Mouse (Mus musculus) hematopoietic stem cell, adult 5-6 weeks (primary cell): ENCODE results near the gene Gpr61. TPM values are rescaled to one million over a fixed set of nuclear protein-coding genes. Genes with fewer than 3 reads are reported as not detected.

ENCODE experiments used
- ATAC-seq, 2 experiments: fragments of 125-278 bp in 1 of 2; replicated peaks in 1 of 2; 2 replicates each; pipeline ENCODE4 v1.8.0; 2016 to 2017; ENCODE audit warnings: inconsistent platforms in 2 of 2, mild to moderate bottlenecking in 2 of 2, moderate number of reproducible peaks in 2 of 2, low read depth in 1 of 2, moderate TSS enrichment in 1 of 2; ENCODE audit not compliant: low FRiP score in 2 of 2, poor library complexity in 2 of 2, severe bottlenecking in 2 of 2, insufficient read depth in 1 of 2, low TSS enrichment in 1 of 2
- total RNA-seq: library from RNA; stranded (forward); fragments of 172-1452, 232-1000 nt; gene quantifications from 2 replicates; pipeline ENCODE4 v1.2.3, GENCODE M21; 2017

Gene Gpr61
- total RNA-seq, 1 experiment from 2014 or later = not detected

DNA sequence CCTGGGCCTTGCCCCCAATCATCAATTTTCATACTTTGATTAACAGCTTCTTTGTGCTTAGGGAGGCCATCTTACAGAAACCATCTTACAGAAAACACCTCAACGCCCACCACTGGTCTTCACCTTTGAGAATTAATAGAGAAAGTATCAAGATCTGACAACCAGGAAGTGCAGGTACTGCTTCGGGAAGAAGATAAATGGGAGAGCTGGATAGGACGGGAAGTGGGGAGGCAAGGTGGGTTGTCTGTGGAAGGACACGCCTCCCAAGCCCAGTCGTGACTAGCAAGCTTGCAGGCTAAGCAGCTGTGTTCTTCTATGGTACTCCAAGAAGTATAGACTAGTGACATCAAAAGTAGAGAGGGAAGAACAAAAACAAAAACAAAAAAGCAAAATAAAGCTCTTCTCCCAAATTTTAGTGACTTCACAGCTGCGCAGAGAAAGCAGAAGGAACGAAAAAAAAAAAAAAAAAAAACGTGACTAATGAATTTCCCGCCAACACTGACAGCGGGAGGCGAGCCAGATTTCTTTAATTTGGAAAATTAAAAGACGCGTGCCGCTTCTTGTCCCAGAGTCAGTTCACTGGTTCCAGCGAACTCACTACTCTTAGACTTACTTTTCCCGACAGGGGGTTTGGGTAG lies 30.9 kb upstream of the Gpr61 start:
- ATAC-seq = 0 out of 4 replicates have a peak, but pooled peaks of 1 of the 2 experiments have one; percentile 20

DNA sequence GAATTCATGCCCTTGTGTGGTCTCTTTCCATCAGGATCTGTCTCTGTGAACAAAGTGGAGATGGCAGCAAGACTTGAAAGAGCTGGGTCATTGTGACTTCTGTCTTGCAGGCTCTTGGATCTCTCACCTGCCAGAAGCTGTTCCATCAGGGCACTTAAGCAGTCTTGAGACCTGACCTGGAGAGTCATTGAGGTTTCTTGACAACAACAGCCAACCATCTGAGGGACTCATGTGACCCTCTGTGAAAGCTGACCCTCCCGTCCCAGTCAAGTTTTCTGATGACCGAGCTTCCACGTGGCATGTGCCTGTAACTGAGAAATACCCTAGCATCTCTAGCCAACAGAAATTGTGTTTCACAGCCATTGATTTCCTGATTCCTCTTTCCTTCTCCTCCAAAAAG lies 30.1 kb upstream of the Gpr61 start:
- ATAC-seq = no peak

DNA sequence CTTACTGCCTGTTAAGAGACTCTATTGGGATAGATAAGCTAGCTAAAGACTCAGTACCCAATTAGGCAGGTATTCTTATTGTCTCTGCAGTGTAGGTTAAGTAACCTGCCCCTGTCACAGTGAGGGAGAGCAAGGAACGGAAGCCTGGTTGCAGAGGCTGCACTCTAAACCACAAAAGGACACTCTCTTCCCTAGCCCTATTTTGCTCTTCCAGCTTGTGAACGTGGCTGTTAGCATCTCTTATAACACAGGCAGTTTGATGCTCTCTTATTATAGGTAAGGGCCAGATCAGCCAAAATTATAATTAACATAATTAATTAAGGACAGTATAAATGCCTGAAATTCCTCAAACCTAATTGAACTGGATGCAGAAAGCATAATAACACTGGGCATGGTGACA lies 25.8 kb upstream of the Gpr61 start:
- ATAC-seq = no peak

DNA sequence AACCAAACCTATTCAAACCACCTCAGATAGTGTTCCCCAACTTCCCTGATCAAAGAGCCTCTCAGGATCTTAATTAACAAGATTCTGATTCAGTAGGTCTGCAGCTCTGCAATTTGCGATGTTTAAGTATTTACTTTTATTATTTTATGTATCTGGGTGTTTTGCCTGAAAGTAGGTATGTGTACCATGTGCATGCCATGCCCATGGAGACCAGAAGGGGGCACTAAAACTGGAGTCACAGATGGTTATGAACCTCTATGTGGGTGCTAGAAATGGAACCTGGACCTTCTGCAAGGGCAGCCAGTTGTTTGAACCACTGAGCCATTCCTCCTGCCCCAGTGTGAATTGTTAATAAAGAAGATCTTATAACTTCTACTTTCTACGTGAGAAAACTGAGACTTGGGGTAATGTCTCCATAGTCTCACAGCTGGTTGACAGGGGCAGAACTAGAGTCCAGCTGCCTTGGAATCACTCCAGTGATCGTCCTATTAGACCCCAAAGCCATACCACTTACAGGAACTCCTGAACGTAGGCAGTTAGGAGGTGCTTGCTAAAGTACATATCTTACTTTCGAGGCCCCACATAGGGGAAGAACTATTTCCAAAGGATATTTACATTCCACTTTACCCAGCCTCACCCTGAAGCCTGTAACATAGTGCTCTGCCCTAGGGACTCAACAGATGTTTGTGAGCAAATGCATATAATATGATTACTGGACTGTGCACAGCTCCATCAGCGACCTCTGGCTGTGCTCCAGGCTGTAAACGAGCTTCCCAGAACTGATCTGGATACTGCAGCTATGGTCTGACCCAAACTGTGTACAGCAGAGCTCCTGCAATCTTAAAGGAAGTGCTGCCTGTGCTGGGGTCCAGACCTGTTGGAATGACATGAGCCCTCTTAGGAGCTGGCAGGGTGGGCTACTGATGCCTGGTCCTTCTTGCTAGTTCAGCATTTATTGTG lies 24.4 kb upstream of the Gpr61 start:
- ATAC-seq = no peak

DNA sequence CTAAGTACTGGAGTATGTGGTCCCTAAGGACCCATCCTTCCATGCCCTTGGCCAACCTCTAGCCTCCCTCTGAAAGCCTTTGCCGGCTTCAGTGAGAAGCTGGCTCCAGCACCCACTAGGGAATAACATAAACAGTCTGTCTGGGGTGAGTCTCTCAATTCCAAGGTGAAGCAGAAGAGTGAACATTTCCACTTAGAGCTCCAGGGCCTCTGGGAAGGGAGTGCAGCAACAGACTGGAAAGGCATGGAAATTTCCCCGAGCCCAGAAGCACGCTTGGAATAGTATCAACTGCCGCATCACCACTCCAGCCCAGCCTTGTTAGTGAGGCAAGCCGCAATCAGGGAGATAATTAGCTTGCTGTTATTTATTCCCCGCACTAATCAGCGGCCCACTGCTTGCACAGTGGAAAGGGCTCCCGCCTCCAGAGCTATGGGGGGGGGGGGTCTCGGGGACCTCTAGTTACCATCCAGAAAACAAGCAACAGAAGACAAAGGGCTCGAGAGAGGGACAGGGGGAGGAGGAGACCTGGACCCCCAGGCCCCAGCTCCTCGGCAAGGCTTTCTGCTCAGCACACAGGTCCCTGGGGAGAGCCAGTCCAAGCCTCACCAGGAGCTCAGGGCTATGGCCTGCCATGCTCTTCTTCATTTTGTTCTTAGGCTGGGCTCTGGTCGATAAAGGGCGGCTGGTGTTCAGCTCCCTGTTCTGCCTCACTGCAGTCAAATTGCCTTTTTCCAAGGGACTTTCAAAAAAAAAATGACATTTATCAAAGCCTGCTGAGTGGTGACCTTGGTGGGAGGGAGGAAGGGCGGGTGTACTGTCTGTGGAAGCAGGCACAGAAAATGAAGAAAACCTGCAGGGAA lies 20.2 kb upstream of the Gpr61 start:
- ATAC-seq = no peak

DNA sequence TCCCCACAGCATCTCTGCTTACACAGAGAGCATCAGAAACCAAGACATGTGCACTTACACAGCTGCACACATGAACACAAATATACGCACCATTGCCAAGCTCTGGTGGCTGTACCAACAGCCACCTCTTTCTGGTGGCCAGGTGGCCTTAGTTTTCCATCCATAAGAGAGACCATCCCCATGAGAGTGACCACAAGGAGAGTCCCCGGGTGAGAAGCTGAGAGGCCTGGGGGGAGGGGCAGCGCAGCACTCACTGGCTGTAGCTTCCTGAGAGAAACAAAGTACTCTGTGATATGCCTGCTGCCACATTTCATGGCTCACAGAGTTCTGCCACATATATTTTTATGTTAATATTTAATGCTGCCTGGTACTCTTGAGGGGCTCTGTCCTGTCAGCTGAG lies 14.5 kb upstream of the Gpr61 start:
- ATAC-seq = no peak

DNA sequence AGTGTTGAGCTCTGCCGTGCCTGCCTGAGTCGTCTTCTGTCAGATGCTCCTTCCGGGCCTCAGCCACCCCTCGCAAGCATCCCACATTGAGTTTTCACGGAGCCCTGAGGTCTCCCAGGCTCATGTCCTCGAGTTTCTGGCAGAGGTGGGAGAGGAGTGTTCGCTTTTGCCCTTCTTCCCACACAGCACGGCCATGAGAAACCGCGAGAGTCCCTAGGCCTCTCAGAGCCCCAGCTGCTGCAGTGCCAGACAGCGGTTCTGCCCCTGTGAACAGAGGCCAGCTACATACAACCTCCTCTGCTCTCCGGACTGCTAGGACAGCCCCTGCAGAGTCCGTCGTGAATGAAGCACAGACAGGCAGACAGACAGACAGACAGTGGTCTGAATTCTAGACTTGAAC lies 12.8 kb upstream of the Gpr61 start:
- no peak for ATAC-seq

DNA sequence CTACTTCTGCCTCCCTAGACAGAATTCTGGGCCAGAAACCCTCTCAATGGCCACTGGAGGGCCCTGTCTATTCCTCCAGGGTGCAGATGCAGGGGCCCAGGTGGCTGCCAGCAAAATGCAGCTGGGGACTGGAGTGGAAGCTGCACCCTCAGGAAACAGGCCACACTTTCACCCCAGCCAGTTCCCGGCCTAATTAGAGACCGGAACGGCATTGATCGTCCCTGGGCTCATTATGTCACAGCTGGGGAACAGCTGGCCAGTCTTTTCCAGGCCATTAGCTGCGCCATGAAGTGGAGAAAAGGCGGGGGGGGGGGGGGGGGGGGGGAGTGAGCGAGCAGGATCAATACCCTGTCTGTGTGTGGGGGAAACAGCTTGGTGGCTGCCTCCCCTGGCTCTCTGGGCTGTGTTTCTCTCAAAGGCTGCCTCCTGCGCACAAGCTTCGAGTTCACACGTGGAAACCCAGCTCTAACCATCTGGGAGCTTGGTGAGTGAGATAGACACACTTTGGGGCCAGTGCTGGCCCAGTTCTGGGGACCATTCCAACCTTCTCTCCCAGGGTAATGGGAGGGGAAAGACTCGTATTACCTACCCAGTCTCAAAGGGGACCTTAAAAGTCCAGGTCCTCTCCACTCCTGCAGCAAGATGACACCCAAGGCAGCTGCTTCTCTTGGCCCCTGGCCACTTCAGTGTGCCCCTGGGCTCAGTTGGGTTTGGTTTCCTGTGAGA lies 12.0 kb upstream of the Gpr61 start:
- ATAC-seq = peak in 1 of 2 experiments; percentile 51; a peak in 1 of 4 replicates

DNA sequence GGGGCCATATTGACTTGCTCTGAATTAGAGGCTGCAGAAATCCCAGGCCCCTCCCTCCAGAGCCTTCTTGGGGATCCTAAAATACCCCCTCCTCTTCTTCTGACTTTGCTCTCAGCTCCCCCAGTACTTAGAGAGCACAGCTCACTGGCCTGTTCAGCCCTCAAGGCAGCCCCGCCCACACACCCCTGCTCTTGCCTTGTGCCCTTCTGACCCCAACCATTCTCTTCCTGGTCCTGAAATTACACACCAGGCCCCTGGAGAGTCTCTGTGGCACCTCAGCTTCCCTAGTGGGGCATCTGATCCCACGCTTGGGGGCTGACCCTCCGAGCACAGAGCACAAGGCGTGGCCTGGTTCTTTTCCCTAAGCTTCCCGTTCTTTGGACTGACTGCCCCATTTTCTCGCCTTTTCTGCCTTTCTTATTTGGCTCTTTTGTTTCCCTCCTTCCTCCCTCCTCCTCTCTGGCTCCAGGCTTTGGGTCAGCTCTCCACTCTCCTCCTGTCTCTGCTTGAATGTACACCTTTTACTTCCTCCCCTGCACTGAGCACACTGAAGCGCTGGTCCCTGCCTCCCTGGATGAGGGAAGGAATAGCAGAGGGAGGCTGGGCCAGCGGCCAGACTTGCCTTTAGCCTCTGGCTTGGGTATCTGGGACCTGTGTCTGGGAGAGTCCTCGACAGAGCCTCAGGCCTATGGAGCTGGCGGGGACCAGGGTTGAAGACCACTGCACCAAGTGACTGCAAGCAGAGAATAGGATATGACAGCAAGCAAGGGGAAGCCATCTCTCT lies 11.0 kb upstream of the Gpr61 start:
- no peak for ATAC-seq

DNA sequence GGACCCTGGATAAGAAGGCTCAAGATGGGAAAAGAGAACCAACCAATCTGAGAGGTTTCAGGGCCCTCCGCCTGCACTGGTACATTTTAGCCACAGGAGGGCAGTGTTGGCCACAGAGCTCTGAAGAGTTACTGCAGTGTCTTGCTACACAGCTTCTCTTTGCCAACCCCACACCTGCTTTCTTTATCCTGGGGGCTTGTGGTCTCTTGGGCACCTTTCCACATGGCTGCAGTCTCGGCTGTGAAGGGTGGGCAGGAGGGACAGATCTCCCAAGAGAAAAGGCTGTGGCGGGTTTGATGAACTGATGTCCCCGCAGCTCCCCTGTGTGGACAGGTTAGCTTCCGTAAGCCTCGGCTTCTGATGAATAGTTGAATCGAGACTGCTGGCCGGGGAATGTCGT lies 10.1 kb upstream of the Gpr61 start:
- peak; percentile 68 to 85; a peak in 3 of 4 replicates for ATAC-seq

DNA sequence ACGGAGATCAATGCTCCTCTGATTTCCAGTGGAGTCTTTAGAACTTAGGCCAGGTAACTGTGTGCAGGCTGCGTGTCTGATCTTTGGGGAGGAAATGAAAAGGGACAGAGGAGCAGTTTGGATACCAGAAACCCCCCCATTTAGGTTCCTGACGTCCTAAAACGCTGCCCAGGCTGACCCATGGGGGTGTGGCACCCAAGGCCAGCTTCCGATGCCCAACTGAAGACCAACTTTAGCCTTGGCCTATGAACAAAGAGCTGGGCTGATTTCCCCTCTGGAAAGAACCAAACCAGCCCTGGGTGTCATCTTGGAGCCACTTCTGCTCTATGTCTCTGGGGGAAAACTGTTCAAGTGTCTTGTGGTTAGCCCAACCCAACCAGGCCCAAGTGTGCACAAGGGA lies 9.4 kb upstream of the Gpr61 start:
- no peak for ATAC-seq

DNA sequence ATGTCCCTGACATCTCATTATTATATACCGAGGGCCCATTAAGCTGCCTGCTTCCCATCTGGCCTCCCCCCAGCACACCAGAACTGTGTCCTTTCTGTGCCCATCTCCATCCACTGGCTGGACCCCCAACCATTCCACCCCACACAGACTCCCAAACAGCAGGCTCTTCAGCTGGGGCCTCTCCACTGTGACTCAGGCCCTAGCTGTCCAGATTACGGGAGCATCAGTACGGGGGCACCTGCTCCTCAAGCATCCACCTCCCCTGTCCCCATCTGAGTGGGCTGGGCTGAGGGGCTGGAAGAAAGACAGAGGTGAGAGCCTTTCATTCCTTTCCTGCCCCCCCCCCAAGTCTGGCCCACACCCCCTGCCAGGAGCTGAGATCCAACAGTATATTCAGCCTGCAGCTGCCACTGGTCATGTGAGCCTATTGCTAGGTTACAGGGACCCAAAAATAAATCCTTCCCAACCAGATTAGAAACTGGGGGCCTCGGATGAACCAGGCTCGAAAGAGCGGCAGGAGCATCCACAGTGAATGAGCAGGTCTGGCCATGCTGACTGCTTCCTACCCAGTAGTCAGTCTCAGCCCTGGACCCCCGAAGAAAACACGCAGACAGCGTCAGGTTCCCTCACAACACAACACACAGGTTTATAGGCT lies 3.8 kb upstream of the Gpr61 start:
- no peak for ATAC-seq

DNA sequence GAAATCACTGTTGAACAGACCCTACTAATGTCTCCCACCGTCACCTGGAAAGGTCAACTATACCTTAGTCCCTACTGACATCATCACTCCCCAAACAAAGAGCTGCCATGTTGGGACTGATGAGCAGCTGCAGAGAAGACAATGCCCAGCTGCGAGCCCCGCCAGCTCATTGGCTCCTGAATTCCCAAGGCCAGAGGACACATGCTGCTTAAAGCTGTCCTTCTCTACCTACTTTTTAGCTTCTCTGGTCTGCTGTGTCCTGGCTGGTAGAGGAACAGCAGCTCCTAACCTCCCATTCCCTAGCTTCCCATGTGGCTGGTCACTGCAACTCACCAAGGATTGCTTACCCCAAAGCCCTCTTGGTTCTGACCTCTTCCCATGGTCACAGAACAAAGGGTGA lies 2.4 kb downstream of the Gpr61 start:
- no peak for ATAC-seq

DNA sequence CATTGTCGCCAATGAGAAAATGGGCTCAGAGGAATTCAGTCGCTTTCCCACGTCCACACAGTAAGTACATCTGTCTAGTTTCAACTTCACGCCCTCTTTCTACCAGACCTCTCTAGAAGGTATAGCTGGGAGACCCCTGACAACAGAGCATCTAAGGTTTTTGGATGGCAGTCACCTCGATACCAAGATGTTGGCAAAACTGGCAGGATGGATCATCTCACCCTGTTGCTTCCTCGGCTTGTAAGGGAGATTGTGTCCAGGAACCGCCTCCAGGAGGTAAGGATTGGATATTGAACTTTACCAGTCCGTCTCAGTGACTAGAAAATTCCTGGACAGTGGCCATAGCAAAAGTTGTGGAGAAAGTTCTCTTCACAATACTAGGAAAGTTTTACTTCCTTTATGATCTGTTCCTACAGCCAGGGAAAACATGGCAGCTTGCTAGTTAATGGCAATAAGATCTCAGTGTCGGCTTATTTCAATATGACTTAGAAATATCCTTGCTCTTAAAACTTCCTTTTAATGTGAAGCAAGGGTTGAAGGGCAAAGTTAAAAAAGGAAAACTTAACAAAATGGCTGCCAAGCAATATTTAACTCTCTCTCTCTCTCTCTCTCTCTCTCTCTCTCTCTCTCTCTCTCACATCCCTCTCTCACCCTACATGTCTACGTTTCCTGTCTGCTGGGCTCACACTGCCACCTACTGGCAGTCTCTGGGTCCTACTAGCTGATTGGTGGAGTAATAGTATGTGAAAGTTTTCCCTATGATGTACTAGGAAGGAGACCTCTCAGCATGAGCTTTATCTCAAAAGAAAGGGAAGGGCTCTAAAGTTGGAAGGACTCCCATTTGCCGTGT lies 7.1 kb downstream of the Gpr61 start:
- peak; percentile 51 to 64; a peak in 3 of 4 replicates for ATAC-seq

DNA sequence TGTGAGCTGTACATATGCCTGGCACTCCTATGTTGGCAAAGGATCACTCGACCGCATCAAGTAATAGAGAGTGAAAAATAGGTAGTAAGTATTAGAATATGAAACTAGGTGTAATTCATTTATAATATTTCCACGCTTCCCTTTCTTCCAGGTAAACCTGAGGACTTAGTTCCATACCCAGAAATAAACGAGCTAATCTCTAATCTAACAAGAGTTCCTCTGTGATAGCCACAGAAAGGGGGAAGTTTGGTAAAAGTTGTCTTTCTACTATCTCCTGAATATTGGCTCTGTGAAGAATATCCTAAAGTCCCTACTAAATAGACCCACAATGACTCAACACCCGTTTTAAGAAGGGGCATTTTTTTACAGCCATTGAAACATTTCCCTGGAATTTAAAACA lies 8.0 kb downstream of the Gpr61 start:
- ATAC-seq = no peak
